Mouse (Mus musculus): ENCODE data around the gene D3Ertd254e. TPM values are rescaled to one million over a fixed set of nuclear protein-coding genes. Genes with fewer than 3 reads are reported as not detected.

D3Ertd254e gene
- polyA plus RNA-seq, 1 experiment from 2014 or later = 3.8 TPM

DNA sequence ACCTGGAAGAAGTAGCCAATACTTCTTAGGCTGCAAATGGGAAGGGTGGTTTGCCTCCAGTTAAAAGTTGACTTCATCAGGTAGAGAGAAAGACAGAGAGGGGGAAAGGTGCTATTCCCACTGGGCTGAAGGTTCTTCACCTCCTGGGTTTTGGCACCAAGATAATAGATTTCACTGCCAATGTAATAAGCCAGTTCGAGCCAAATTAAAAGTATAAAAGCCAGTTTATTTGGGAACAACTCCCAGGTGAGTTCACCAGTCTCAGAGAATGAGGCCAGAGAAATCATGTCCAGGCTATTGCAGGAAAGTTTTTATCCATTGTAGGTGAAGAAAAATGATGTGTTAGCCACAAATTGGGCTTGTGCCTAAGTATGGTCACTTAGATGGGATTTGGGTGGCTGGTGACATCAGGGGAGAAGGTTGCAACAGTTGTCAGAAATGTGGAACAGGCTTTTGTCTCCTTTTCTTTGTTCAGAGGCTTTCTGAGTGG, 12.6 kb upstream of the D3Ertd254e start:
- Histone ChIP-seq H3K9ac (replicated peaks; ENCODE audit: low read depth) (no peak overlapping the region), H3K9me3 (ENCODE audit: low read length) (no peaks in the 10 kb centered on the region), H3K27me3 (replicated peaks; ENCODE audit: insufficient read depth, low read length) (no peaks in the 10 kb centered on the region), H3K4me3 (ENCODE audit: low read depth, low read length) (no peak overlapping the region), H3K4me2 (replicated peaks; ENCODE audit: low read depth, low read length) (no peak overlapping the region), H3K36me3 (ENCODE audit: insufficient read depth, low read length) (no peaks in the 10 kb centered on the region), H3K27ac (ENCODE audit: low read length) (no peak overlapping the region), H3K4me1 (ENCODE audit: insufficient read depth, low read depth, low read length) (no peaks in the 10 kb centered on the region)
- TF ChIP-seq CTCF (IDR thresholded peaks at IDR 0.05) (no peak), EP300 (IDR thresholded peaks at IDR 0.05) (no peak)
- DNase-seq (ENCODE audit: low spot score) (no peak), ATAC-seq (no peak)
- 68% methylated on average over 1 of the region's 1 CpGs for WGBS

DNA sequence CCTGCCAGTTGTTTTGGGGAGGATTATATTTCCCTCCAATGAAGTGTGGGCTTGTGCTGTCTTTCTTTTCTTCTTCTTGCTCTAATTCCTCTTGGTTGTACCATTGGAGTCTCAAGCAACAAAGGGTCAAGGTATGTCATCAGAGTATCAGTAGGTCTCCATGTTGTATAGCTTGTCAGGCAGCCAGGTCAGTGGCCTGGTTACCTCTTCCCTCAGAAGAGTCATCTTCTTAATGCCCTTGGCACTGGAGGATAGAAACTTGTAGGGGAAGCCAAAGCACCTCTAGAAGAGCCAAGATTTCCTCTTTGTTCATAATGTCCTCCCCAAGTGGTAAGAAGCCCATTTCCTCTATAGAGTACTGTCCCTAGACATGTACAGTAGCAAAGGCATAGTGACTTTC, 11.8 kb upstream of the D3Ertd254e start:
- H3K4me2 ChIP-seq (replicated peaks; ENCODE audit: low read depth, low read length) = no peak overlapping the region
- ATAC-seq (no peak), DNase-seq (ENCODE audit: low spot score) (no peak)
- no peaks in the 10 kb centered on the region for H3K36me3 ChIP-seq (ENCODE audit: insufficient read depth, low read length)
- TF ChIP-seq CTCF (IDR thresholded peaks at IDR 0.05) (no peak), EP300 (IDR thresholded peaks at IDR 0.05) (no peak)
- H3K4me1 ChIP-seq (ENCODE audit: insufficient read depth, low read depth, low read length) = no peaks in the 10 kb centered on the region
- no peaks in the 10 kb centered on the region for H3K27me3 ChIP-seq (replicated peaks; ENCODE audit: insufficient read depth, low read length)
- no peak overlapping the region for H3K27ac ChIP-seq (ENCODE audit: low read length)
- H3K4me3 ChIP-seq (ENCODE audit: low read depth, low read length) = no peak overlapping the region
- no peaks in the 10 kb centered on the region for H3K9me3 ChIP-seq (ENCODE audit: low read length)
- H3K9ac ChIP-seq (replicated peaks; ENCODE audit: low read depth) = no peak overlapping the region

DNA sequence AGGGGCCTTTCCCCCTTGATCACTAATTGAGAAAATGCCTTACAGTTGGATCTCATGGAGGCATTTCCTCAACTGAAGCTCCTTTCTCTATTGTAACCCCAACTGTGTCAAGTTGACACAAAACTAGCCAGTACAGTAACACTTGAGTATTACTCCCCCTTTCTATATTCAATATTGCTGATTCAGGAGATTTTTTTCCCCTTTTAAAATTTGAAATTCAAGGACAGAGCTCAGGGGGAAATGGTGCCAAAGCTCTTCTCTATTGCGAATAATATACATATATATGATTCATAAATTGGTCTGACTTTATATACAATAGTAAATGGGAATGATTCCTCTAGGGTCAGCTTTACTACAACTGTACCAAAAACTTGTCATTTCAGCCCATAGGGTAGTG, 282 bp upstream of the D3Ertd254e start:
- Histone ChIP-seq H3K4me3 (ENCODE audit: low read depth, low read length) (peak overlapping the region; percentile 91), H3K27me3 (replicated peaks; ENCODE audit: insufficient read depth, low read length) (no peaks in the 10 kb centered on the region), H3K4me2 (replicated peaks; ENCODE audit: low read depth, low read length) (peak overlapping the region; percentile 87; the same call in 1 of the 2 replicates), H3K36me3 (ENCODE audit: insufficient read depth, low read length) (no peaks in the 10 kb centered on the region), H3K27ac (ENCODE audit: low read length) (no peak overlapping the region), H3K9me3 (ENCODE audit: low read length) (no peaks in the 10 kb centered on the region), H3K9ac (replicated peaks; ENCODE audit: low read depth) (no peak overlapping the region), H3K4me1 (ENCODE audit: insufficient read depth, low read depth, low read length) (peaks cover 10% of the 10 kb centered on the region; the same call in 1 of the 2 replicates)
- ATAC-seq (no peak), DNase-seq (ENCODE audit: low spot score) (no peak)
- 3% methylated on average over 1 of the region's 1 CpGs for WGBS
- TF ChIP-seq CTCF (IDR thresholded peaks at IDR 0.05) (no peak), EP300 (IDR thresholded peaks at IDR 0.05) (no peak)

DNA sequence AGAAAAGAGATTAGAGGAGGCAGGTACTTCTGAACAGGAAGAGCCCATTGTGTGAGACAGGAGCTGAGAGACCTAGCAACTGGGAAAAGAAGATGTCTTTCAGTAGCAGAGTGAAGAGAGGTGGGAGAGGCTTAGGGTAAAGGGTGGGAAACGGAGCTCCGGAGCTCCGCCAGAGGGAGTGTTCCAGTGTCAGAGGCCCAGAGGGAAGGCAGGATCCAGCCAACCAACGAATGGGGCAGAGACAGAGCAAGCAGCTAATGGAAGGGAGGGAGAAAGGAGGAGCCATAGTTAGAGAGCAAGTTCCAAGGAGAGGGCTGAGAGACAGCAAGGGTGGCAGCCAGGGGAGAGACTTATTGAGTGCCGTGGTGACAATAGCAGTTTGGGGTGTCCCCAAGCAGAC, 4.5 kb downstream of the D3Ertd254e start:
- TF ChIP-seq CTCF (IDR thresholded peaks at IDR 0.05) (peak; percentile 18), EP300 (IDR thresholded peaks at IDR 0.05) (no peak)
- DNase-seq (ENCODE audit: low spot score) = peak; percentile 35
- WGBS = 29% methylated on average over 5 of the region's 5 CpGs
- H3K9me3 ChIP-seq (ENCODE audit: low read length) = no peaks in the 10 kb centered on the region
- no peak overlapping the region for H3K4me2 ChIP-seq (replicated peaks; ENCODE audit: low read depth, low read length)
- no peak overlapping the region for H3K4me3 ChIP-seq (ENCODE audit: low read depth, low read length)
- H3K36me3 ChIP-seq (ENCODE audit: insufficient read depth, low read length) = peaks cover 3% of the 10 kb centered on the region; the same call in 1 of the 2 replicates
- H3K27me3 ChIP-seq (replicated peaks; ENCODE audit: insufficient read depth, low read length) = no peaks in the 10 kb centered on the region
- no peak for ATAC-seq
- peaks cover 10% of the 10 kb centered on the region; the same call in 1 of the 2 replicates for H3K4me1 ChIP-seq (ENCODE audit: insufficient read depth, low read depth, low read length)
- no peak overlapping the region for H3K27ac ChIP-seq (ENCODE audit: low read length)
- H3K9ac ChIP-seq (replicated peaks; ENCODE audit: low read depth) = no peak overlapping the region

DNA sequence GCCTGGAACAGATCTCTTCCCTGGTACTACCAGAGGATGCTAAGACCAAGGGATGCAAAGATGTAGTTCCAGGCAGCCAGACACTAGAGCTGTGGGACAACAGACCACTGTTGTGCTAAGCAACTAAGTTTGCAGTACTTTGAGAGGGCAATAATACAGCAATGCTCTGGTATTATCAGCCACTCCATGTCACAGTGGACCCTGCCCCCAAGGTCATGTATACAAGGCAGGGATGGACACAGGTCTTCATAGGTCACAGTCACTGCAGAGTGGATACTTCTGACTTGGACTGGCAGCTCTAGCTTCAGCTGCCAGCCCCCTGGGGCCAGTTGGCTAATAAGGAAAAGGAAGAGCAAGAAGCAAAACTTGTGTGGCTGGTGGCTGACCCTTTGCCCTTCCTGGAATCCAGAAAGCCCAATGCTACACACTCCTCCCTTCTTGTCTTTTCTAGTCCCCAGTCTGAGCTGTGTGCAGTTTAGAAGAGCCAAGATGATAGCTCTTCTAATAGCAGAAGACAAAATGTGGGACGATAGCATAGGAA, 19.9 kb downstream of the D3Ertd254e start:
- Histone ChIP-seq H3K4me3 (ENCODE audit: low read depth, low read length) (no peak overlapping the region), H3K4me1 (ENCODE audit: insufficient read depth, low read depth, low read length) (no peaks in the 10 kb centered on the region), H3K36me3 (ENCODE audit: insufficient read depth, low read length) (peaks cover 4% of the 10 kb centered on the region; the same call in 1 of the 2 replicates), H3K4me2 (replicated peaks; ENCODE audit: low read depth, low read length) (no peak overlapping the region), H3K9ac (replicated peaks; ENCODE audit: low read depth) (no peak overlapping the region), H3K27me3 (replicated peaks; ENCODE audit: insufficient read depth, low read length) (no peaks in the 10 kb centered on the region), H3K9me3 (ENCODE audit: low read length) (peaks cover 2% of the 10 kb centered on the region; the same call in 1 of the 2 replicates), H3K27ac (ENCODE audit: low read length) (no peak overlapping the region)
- DNase-seq (ENCODE audit: low spot score) (no peak), ATAC-seq (no peak)
- no peak for TF ChIP-seq EP300 (IDR thresholded peaks at IDR 0.05)
- no peak for TF ChIP-seq CTCF (IDR thresholded peaks at IDR 0.05)
- WGBS = 88% methylated on average over 1 of the region's 1 CpGs

DNA sequence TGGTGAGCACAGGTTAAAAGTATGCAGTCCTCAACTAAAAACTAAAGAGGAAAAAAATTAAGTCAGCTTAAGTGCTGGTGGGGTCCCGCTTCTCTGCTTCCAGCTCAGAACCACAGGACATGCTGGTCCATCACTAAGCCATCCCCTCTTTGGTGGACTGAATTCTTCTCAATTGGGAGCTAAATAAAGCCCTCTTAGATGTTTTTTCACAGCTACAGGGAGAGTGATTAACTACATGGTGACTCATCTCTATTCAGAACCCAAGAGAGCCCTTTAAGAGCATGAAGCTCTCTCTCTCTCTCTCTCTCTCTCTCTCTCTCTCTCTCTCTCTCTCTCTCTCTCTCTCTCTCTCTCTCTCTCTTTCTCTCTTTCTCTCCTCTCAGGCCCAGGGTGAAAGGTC, 20.5 kb downstream of the D3Ertd254e start:
- Histone ChIP-seq H3K9me3 (ENCODE audit: low read length) (no peaks in the 10 kb centered on the region), H3K27me3 (replicated peaks; ENCODE audit: insufficient read depth, low read length) (no peaks in the 10 kb centered on the region), H3K9ac (replicated peaks; ENCODE audit: low read depth) (no peak overlapping the region), H3K4me3 (ENCODE audit: low read depth, low read length) (no peak overlapping the region), H3K4me2 (replicated peaks; ENCODE audit: low read depth, low read length) (no peak overlapping the region), H3K4me1 (ENCODE audit: insufficient read depth, low read depth, low read length) (no peaks in the 10 kb centered on the region), H3K36me3 (ENCODE audit: insufficient read depth, low read length) (no peaks in the 10 kb centered on the region), H3K27ac (ENCODE audit: low read length) (no peak overlapping the region)
- ATAC-seq (no peak), DNase-seq (ENCODE audit: low spot score) (no peak)
- TF ChIP-seq CTCF (IDR thresholded peaks at IDR 0.05) = no peak
- TF ChIP-seq EP300 (IDR thresholded peaks at IDR 0.05) = no peak
- 95% methylated on average over 1 of the region's 1 CpGs for WGBS

Measured in lung, postnatal 0 days (tissue).